Mouse (Mus musculus) lung, postnatal 0 days (tissue): ENCODE measurements around the gene Repin1.

Experiments used
- CTCF ChIP-seq: IDR thresholded peaks from 2 replicates; pipeline ENCODE4 v1.5.1; 2016; ENCODE audit warnings: antibody characterized with exemption, mild to moderate bottlenecking
- EP300 ChIP-seq: IDR thresholded peaks from 2 replicates; pipeline ENCODE4 v1.6.1; 2016; ENCODE audit warnings: antibody characterized with exemption, mild to moderate bottlenecking, control low read depth

DNA sequence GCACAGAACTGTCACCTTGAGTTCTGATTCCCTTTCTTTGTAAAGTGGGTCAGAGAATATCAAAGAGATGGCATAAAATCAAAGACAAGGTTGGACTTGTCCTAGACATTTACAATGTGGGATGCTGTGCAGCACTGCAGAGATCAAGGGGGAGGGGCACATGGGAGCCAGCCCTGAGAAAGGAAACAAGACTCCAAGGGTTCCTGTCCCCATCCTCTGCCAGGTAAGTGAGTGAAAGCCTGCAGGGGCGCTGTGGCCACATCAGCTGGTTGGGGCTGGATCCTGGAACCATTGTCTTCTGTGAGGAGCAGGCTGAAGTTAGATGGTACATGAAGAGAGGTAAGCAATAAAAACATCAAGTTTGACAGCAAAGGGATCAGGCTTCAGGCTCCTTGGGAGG is 29.8 kb downstream of the Repin1 start:
- TF ChIP-seq CTCF: peak; percentile 14
- TF ChIP-seq EP300: no peak
